Mouse (Mus musculus): ENCODE measurements around the gene Arhgef1. TPM values are rescaled to one million over a fixed set of nuclear protein-coding genes. Genes with fewer than 3 reads are reported as not detected.

The Arhgef1 gene
- polyA plus RNA-seq, 1 experiment, result 181 TPM

DNA sequence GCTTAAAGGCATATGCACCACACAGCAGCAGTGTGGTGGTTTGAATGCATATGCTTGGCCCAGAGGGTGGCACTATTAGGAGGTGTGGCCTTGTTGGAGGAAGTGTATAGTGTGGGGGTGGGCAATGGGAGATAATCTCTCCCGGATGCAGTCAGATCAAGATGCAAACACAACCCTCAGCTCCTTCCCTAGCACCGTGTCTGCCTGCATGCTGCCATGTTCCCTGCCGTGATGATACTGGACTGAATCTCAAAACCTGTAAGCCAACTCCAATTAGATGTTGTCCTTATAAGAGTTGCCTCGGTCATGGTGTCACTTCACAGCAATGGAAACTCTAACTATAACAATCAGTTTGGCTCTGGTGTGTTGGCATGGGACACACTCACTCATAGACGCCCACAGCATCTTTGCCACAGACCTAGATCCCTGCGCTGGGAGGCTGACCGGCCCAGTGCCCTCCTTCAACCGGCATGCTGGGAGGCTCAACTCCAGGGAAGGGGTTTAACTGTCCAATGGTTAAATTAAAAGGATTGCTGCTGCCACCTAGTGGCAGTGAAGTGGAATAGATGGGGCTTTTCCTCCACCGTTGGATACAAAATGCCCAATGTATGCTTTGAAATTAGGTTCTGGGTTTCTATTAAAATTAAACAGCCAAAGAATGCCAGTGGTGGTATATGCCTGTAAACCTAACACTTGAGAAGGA, 72.3 kb downstream of the Arhgef1 start:
- peak in 1 of 2 experiments; percentile 69 for DNase-seq (ENCODE audit: extremely low spot score in 1 of 2, low spot score in 1 of 2)

Other genes with a start within 250 kb of the Arhgef1 start
- not detected in 2 replicates for gene Tex101, start 226.2 kb upstream of the Arhgef1 start, polyA plus RNA-seq (2012; rRNA removed)
- gene BC049730, start 193.7 kb upstream of the Arhgef1 start, polyA plus RNA-seq (2012; rRNA removed), result not detected in 2 replicates
- not detected in 2 replicates for gene Gm4763, start 176.0 kb upstream of the Arhgef1 start, polyA plus RNA-seq (2012; rRNA removed)
- gene Cd177, start 142.6 kb upstream of the Arhgef1 start, polyA plus RNA-seq (2012; rRNA removed), result 0.04 TPM in 2 replicates
- gene Ceacam10, start 125.7 kb upstream of the Arhgef1 start, polyA plus RNA-seq (2012; rRNA removed), result not detected in 2 replicates
- gene Gm9844, start 40.7 kb upstream of the Arhgef1 start, polyA plus RNA-seq (2012; rRNA removed), result 9.6 and 13.7 TPM in 2 replicates
- gene Lypd4, start 33.0 kb upstream of the Arhgef1 start, polyA plus RNA-seq (2012; rRNA removed), result not detected in 2 replicates
- gene Dmrtc2, start 32.9 kb upstream of the Arhgef1 start, polyA plus RNA-seq (2012; rRNA removed), result 0.06 TPM in 1 of 2 replicates, not detected in the other
- 319 and 386 TPM in 2 replicates for gene Rps19, start 18.5 kb upstream of the Arhgef1 start, polyA plus RNA-seq (2012; rRNA removed)
- 0.72 and 0.86 TPM in 2 replicates for gene Cd79a, start 5.5 kb upstream of the Arhgef1 start, polyA plus RNA-seq (2012; rRNA removed)
- 0.17 TPM in 1 of 2 replicates, not detected in the other for gene Gm4881, start 41.6 kb downstream of the Arhgef1 start, polyA plus RNA-seq (2012; rRNA removed)
- gene Rabac1, start 69.8 kb downstream of the Arhgef1 start, polyA plus RNA-seq (2012; rRNA removed), result 337 and 384 TPM in 2 replicates
- gene Atp1a3, start 103.0 kb downstream of the Arhgef1 start, polyA plus RNA-seq (2012; rRNA removed), result 1,131 and 1,133 TPM in 2 replicates
- 211 and 215 TPM in 2 replicates for gene Grik5, start 169.4 kb downstream of the Arhgef1 start, polyA plus RNA-seq (2012; rRNA removed)
- gene Zfp574, start 169.7 kb downstream of the Arhgef1 start, polyA plus RNA-seq (2012; rRNA removed), result 34.6 and 40.6 TPM in 2 replicates

Data from frontal cortex, adult 2 months (tissue).